Mouse (Mus musculus) small intestine, adult 2 months (tissue): ENCODE results near the gene Parvb. TPM values are rescaled to one million over a fixed set of nuclear protein-coding genes. Genes with fewer than 3 reads are reported as not detected.

Experiments
- H3K27ac ChIP-seq: fragments of 200-500 bp; 2 replicates; pipeline ENCODE4 v1.5.1; 2012; ENCODE audit warnings: low read depth, low read length, control low read depth, inconsistent platforms; ENCODE audit not compliant: insufficient read depth
- H3K27me3 ChIP-seq: fragments of 200-500 bp; 2 replicates; pipeline ENCODE4 v1.6.1; 2012; ENCODE audit warnings: mild to moderate bottlenecking, moderate library complexity, low read length, inconsistent platforms; ENCODE audit not compliant: control insufficient read depth, insufficient read depth
- H3K36me3 ChIP-seq: fragments of 200-500 bp; 2 replicates; pipeline ENCODE4 v1.6.1; 2012; ENCODE audit warnings: mild to moderate bottlenecking, low read length, control low read depth, inconsistent platforms; ENCODE audit not compliant: control insufficient read depth, insufficient read depth
- H3K4me1 ChIP-seq: fragments of 200-500 bp; 2 replicates; pipeline ENCODE4 v1.6.1; 2012; ENCODE audit warnings: low read length, inconsistent platforms, mixed read lengths; ENCODE audit not compliant: control insufficient read depth, insufficient read depth, insufficient read length
- H3K4me3 ChIP-seq: fragments of 200-500 bp; 2 replicates; pipeline ENCODE4 v1.5.1; 2012; ENCODE audit warnings: low read depth, mild to moderate bottlenecking, control low read depth, inconsistent platforms, low read length, moderate library complexity
- CTCF ChIP-seq: fragments of 200-500 bp; IDR thresholded peaks from 2 replicates; pipeline ENCODE4 v1.5.1; 2012; ENCODE audit warnings: low read depth, mild to moderate bottlenecking, control low read depth, inconsistent platforms, low read length, moderate library complexity, mixed read lengths; ENCODE audit not compliant: insufficient replicate concordance, insufficient read length; ENCODE audit errors: extremely low read depth
- POLR2A ChIP-seq: fragments of 200-500 bp; IDR thresholded peaks from 2 replicates; pipeline ENCODE4 v1.6.1; 2012; ENCODE audit warnings: low read depth, mild to moderate bottlenecking, control low read depth, inconsistent platforms, low read length, moderate library complexity
- WGBS: fragments of 180-500 bp; shearing (Covaris S2); methylation state at CpG from one replicate; pipeline ENCODE4 v1.1.7; 2018; 5-methylcytosine and 5-hydroxymethylcytosine counted together
- polyA plus RNA-seq: library from polyadenylated mRNA; depleted of rRNA; stranded (reverse); fragments of >200 nt; gene quantifications from 2 replicates; pipeline ENCODE4 v1.2.3, GENCODE M21; 2012

The Parvb gene
- polyA plus RNA-seq, 1 experiment, result 2.9 TPM

GRCm38 (mm10) chr15:84313566-84313878 lies 81.7 kb downstream of the Parvb start:
- H3K27ac ChIP-seq, result no peak overlapping the region
- whole genome bisulfite sequencing, result 46% methylated on average over 9 of the region's 9 CpGs
- no peaks in the 10 kb centered on the region for H3K36me3 ChIP-seq
- H3K4me1 ChIP-seq, result peaks cover 13% of the 10 kb centered on the region
- H3K4me3 ChIP-seq, result no peak overlapping the region
- no peaks in the 10 kb centered on the region for H3K27me3 ChIP-seq
- TF ChIP-seq CTCF (no peak), POLR2A (no peak)

GRCm38 (mm10) chr15:84314420-84315080 lies 82.7 kb downstream of the Parvb start:
- TF ChIP-seq CTCF (no peak), POLR2A (no peak)
- Histone ChIP-seq H3K27me3 (no peaks in the 10 kb centered on the region), H3K4me1 (peaks cover 13% of the 10 kb centered on the region), H3K27ac (no peak overlapping the region), H3K4me3 (no peak overlapping the region), H3K36me3 (no peaks in the 10 kb centered on the region)
- WGBS, result 55% methylated on average over 18 of the region's 18 CpGs

DNA sequence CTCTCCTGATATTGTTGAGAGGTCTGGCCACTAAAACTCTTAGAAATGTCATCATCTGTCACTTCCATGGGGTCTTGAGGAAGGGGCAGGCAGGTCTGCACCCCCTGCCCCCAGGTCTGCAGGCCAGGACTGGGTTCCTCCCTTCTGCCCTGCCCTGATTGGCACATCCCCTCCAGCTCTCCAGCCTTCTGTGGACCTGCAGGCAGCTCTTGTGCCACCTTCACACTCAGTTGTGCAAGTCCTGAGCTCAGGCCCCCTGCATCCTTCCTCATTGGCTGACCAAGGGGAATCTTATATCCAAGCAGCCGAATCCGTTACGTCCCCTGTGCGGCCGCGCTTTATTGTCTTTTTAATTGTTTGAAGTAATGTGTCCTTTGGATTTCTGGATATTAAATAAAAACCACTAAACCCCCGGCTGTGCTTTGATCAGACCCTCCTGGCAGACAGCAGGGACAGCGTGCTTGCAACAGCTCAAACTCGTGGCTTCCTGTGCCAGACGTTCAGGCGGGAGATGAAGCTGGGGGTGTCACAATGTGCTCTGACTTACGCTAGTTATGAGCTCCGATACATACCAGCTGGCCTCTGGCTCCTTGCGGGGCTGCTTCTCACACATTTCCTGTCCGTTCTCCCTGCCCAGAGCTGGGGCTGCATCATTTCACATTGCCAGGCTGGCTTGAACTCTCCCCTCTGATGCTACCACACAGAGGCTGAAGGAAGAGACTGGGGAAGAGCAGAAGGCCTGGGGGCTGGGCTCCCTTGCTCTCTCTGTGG lies 83.6 kb downstream of the Parvb start:
- no peaks in the 10 kb centered on the region for H3K36me3 ChIP-seq
- TF ChIP-seq CTCF, result no peak
- TF ChIP-seq POLR2A, result no peak
- no peak overlapping the region for H3K27ac ChIP-seq
- WGBS, result 72% methylated on average over 15 of the region's 15 CpGs
- peaks cover 13% of the 10 kb centered on the region for H3K4me1 ChIP-seq
- H3K4me3 ChIP-seq, result no peak overlapping the region
- H3K27me3 ChIP-seq, result no peaks in the 10 kb centered on the region

DNA sequence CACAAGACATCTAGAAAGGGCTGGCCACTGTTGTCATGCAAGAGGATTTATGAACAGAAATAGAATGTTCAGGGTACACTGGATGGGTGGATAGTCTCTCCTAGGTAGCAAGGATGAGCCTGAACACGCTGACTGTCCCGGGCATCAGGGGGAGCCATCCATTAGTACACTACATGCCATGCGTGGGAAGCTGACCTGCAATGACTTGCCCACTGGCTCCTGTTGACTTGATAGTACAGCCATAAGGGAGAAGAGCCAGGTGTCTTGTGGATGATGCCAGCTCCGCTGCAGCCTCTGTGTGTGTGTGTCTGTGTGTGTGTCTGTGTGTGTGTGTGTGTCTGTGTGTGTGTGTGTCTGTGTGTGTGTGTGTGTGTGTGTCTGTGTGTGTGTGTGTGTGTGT lies 87.5 kb downstream of the Parvb start:
- no peaks in the 10 kb centered on the region; the same call in 1 of the 2 replicates for H3K4me1 ChIP-seq

DNA sequence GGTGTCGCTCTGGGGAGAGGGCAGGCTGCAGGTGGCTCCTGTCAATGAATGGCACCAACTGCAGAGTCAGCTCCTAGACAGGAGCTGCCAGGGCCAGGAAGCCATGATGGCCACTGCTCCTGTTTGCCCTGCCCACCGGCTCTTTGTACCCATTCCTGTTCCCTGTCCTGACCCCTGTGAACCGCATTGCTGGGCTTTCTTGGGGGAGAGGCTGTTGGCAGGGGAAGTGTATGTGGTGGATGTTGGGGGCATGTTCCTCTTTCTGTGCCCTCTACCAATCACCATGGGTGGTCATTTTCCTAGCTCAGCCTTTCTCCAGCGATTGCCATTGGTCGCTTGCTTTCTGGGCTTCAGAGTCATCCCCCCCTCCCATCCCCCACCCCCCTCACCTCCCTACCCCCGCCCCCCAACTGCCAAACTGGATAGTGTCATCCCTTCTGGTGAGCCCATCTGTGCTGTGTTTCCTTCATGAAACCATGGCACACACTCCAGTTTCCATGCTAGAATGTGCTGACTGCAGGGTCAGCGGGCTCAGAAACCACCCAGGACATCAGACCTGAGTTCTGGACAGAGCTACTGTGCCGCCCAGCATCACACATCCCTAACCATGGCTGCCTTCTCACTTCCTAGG lies 89.8 kb downstream of the Parvb start:
- no peaks in the 10 kb centered on the region for H3K4me1 ChIP-seq
- H3K27ac ChIP-seq, result no peak overlapping the region
- 73% methylated on average over 8 of the region's 8 CpGs for WGBS
- H3K4me3 ChIP-seq, result no peak overlapping the region
- TF ChIP-seq CTCF (no peak), POLR2A (no peak)
- no peaks in the 10 kb centered on the region for H3K27me3 ChIP-seq
- H3K36me3 ChIP-seq, result no peaks in the 10 kb centered on the region

More for the DNA sequence above, 87.5 kb downstream of the Parvb start:
- 92% methylated on average over 4 of the region's 4 CpGs for WGBS
- Histone ChIP-seq H3K27me3 (no peaks in the 10 kb centered on the region), H3K27ac (no peak overlapping the region), H3K4me3 (no peak overlapping the region), H3K36me3 (no peaks in the 10 kb centered on the region)
- TF ChIP-seq POLR2A (no peak), CTCF (no peak)

DNA sequence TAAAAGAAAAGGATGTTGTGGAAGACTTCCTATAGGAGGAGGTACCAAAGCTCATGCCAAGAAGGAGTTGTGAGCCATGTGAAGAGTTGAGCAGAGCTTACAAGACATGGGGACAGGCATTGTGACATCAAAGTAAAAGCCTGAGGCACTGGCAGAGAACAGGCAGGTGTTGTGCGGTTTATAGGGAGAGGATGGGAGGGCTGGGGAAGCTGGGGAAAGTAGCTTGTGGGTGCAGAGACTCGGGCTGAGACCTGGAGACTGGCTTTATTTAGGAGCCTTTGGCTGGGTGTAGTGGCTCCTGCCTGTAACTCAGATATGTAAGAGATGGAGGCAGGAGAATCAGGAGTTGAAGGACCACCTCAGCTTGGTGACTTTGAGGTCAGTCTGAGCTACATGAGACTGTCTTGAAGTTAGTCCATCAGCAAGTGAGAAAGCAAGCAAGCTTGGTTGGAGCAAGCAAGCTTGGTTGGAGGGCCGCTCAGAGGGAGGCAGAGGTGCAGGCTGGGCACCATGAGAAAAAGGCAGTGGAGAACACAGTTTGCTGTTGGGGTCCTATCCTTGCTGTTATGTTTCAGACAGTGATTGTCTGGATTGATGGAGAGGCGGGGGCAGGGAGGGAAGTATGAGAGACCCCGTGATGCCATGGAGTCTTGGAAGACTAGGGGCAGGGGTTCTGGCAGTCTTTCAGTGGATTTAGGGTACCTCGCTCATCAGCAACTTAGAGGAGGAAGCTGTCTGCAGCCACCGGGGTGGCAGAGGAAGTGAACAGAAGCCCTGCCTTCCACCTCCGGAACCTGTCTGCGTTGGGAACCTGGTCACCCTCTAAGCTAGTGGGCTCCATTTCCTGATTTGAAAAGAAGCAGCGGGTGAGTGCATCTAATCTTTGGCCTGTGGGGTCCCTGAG lies 92.4 kb downstream of the Parvb start, which contains the start of gene Parvg:
TSS of gene Parvg (plus strand) at position 61 of the 904 bp plus-strand sequence.
- Histone ChIP-seq H3K36me3 (no peaks in the 10 kb centered on the region), H3K27me3 (no peaks in the 10 kb centered on the region), H3K4me1 (no peaks in the 10 kb centered on the region), H3K27ac (no peak within 1 kb of the TSS), H3K4me3 (peak within 1 kb of the TSS; percentile 56)
- WGBS, result 71% methylated on average over 10 of the region's 10 CpGs
- TF ChIP-seq POLR2A (no peak), CTCF (no peak)
